Mouse (Mus musculus) T-cell, adult 2 months (primary cell): ENCODE results near the gene Gba2.

Experiments
- DNase-seq: peaks from one replicate; pipeline ENCODE4 v3.0.0; 2022; ENCODE audit warnings: low spot score

Gba2 gene

DNA sequence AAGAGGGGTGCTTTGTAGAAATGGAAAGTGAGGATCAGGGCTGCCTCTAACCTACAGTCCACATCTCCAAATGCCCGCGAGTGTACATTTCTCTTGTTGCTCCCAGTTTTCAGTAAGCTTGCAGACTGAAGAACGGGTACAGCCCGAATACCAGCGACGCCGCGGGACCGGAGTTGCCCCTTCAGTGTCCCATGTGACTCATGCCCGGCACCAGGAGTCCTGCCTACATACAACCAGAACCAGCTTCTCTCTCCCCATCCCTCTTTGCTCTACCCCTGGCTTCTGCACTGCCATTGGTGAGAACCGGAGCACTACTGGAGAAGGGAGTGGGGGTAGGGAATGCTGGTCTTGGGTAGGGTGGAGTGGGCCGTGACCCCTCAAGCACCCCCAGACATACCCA, 2.7 kb upstream of the Gba2 start:
- no peak for DNase-seq

- DNase-seq: no peak
Observed at GRCm38 (mm10) chr4:43580721-43581120, 2.0 kb upstream of the Gba2 start.

DNA sequence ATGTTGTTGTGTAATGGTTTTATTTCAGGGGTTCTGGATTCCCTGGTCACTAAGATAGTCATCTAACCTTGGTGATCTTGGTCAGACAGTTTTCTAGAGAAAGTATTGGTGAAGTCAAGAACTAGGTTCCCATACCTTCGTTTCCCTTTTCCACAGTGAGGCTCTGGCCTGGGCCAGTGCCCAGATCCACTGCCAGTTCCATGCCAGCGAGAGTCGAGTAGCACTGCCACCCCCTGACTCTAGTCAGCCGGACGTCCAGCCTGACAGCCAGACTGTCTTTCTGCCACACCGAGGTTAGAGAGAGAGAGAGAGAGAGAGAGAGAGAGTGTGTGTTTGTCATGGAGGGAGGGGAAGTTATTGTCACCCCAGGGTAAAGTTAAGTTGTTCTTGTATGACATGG, 1.1 kb upstream of the Gba2 start:
- no peak for DNase-seq

- no peak for DNase-seq
Observed at GRCm38 (mm10) chr4:43579256-43579655, 583 bp upstream of the Gba2 start.

DNA sequence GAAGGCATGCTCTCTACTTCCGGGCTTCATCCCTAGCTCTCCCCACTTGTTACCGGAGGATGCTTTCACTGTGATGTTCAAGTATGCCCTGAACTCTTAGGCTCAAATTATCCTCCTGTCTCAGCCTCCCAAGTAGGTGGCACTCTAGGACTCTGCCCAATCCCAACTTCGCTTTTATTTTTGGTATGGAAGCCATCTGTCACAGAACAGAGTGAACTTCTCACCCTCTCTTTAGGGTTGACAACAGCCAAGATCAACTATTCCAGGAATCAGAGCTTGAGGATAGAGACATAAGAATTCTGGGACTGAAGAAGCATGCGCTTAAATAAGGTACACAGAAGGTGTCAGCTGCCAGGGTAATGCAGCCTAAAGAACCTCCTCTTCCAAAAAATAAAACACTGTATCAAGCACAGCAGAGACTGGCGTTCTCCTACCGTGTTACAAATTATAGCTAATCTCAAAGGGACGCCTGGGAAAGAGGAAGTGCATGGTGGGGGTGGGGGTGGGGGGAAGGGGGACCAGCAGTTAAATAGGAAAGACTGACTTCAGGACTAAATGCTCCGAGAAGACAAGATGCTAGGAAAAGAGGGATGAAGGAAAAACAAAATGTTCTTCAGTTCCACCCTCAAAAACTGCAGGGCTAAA, 1.3 kb downstream of the Gba2 start:
- no peak for DNase-seq

GRCm38 (mm10) chr4:43575356-43575755, 3.3 kb downstream of the Gba2 start:
- no peak for DNase-seq

DNA sequence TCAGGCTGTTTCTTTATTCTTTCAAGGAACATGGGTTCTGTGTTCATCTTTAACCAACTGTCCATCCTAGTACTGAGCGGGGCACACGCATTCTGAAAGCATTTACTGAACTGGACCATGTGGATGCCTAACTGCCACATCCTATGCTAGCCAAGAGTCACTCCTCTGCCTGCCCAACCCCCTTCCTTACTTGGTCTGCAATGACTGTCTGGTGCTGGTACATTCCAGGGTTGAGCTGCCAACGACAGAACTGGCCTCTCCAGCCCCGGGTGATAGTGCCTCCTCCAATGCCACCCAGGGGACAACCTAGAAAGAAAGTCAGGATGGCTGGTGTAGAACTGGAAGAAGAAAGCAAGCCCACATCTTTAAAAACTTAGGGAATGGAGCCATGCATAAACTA, 5.1 kb downstream of the Gba2 start:
- no peak for DNase-seq

GRCm38 (mm10) chr4:43571395-43572045, 7.2 kb downstream of the Gba2 start:
- no peak for DNase-seq

GRCm38 (mm10) chr4:43567140-43567539, 11.5 kb downstream of the Gba2 start:
- no peak for DNase-seq

DNA sequence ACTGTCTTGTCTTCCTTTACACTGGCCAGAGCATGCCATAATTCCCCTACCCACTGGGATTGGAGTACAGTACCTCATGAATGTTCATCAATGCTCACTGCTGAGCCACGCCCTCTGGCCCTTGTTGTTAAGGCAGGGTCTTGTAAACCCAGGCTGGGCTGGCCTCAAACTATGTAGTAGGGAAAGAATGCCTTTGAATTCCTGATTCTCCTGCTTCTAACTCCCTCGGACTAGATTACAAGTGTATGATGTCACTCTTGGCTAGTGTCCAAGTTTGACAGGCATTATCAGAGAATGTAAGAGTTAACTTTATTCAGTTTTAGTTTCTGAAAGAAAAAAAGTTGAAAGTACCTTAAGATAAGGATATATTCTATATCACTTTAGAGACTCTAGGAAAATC, 14.4 kb downstream of the Gba2 start:
- DNase-seq: no peak

DNA sequence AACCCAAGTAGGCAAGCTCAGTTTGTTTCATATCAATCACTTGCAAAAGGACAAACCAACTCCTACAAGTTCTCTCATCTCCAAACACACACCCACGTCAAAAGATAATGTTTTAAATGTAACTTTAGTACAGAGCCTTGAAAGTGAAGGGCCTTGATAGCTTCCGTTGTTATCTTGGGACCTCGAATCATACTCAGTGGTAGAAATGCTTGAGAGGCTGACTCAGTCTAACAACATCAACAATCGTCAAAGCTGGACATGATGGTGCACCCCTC, 15.1 kb downstream of the Gba2 start:
- DNase-seq: no peak

DNA sequence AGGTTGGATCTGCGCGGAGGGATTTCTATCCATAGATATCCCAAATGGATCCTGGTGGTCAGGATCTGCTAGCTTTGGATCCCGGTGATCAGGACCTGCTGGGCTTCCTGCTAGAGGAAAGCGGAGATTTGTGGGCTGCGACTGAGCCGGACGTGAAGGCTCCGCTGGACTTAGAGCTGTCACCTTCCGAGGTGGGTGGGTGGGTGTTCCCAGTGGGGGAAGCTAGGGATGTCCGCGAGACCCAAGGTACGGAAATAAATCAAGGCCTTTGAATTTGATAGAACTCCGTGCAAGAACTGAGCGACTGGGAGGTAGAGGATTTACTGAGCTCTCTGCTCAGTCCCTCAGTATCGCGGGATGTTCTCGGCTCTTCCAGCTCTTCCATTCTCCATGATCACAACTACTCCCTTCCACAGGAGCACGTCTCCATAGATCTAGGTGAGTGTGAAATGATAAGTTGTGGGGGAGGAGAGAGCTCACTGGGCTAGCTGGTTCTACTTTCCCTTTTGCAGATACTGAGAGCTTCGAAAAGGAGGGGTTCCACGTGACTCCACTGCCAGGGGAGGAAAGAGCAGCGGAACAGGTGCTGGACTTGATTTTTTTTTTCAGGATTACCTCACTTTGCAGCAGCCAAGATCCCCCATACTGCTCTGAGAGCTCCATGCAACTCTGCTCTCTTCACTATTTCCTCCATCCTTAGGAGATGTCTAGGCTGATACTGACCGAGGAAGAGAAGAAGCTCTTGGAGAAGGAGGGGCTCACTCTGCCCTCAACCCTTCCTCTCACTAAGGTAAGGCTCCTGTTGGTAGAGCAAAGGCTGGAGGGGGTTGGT, 15.7 kb downstream of the Gba2 start:
- peak; percentile 47 for DNase-seq

DNA sequence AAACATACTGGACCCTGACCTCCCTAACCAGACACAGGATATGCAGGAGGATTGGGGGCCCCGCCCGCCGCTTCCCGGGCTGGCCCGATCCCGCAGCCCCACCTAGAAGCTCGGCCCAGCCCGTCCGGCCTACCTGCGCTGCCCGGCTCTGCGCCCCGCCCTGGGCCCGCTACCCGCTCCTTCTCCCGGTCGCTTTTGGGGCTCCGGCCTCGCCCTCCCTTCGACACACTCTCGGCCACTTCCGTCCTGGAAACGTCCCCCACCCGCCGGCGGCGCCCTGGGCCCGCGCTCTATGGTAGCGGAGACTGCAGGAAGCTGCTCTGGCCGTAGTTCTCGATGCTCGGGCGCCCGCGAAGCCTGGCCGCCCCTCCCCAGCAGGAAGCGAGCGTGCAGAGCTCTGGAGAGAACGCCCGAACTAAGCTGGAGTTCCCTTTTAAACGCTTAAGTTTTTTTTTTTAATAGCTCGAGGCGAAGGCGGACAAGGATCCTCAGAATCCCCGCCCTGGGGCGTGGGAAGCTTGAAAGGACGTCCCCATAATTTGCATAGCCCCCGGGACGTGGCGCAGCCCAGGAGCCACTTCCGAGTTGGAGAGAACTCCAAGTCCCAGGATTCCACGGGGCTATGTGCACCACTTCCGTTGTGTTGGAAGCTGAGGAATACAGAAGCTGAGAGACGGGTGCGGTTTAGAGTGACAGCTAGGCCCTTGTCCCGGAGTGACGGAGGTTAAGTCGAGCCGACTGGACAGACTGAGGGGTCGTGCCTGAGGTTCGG, 16.5 kb downstream of the Gba2 start, which contains the start of the genes Creb3 and Tln1:
Gene Creb3 (plus strand): TSS at position 336 of the 772 bp plus-strand sequence.
Gene Tln1 (minus strand): TSS at position 695 of the 772 bp plus-strand sequence.
- DNase-seq: peak; percentile 94

DNA sequence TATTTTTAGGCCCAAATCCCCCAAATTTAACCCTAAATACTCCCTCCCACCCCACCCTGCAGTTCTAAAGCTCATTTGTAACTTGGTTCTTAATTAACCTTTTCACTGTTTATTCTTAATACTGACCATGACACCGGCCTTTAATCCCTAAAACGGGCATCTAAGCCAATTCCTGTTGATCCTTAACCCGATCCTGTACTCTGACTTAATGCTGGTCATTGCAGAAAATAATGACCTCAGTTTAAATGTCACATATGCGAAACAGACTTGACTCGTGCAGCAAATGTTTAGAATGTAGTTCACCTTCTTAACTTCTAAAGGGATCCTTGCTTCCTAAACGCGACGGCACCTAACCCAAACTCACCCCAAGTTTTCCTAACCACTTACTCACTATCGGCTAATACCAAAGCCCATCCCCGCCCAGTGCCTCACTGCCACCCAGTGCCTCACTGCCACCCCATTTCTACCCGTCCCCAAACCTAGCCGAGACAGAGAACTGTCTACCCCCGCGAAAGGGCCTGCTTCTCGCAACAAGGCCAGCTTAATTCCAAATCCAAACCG, 17.2 kb downstream of the Gba2 start:
- no peak for DNase-seq

DNA sequence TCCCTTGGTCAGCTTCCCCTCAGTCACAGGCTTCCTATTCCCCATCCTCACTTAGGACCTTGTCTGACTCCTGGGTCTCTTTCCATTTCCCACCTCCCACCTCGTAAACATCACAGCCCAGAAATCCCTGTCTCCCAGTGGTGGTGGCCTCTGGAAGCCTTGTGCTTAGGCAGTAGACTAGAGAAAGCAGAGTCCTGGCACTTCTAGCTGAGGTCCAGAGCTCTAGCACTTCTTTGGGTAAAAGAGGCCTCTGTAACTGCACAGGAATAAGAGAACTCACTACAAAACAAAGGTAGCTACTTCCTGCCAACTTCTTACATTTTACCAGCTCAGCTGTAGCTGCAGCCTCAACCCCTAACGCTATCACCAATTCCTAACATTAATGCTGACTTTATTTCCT, 17.7 kb downstream of the Gba2 start:
- no peak for DNase-seq

GRCm38 (mm10) chr4:43560243-43560611, 18.4 kb downstream of the Gba2 start:
- no peak for DNase-seq

DNA sequence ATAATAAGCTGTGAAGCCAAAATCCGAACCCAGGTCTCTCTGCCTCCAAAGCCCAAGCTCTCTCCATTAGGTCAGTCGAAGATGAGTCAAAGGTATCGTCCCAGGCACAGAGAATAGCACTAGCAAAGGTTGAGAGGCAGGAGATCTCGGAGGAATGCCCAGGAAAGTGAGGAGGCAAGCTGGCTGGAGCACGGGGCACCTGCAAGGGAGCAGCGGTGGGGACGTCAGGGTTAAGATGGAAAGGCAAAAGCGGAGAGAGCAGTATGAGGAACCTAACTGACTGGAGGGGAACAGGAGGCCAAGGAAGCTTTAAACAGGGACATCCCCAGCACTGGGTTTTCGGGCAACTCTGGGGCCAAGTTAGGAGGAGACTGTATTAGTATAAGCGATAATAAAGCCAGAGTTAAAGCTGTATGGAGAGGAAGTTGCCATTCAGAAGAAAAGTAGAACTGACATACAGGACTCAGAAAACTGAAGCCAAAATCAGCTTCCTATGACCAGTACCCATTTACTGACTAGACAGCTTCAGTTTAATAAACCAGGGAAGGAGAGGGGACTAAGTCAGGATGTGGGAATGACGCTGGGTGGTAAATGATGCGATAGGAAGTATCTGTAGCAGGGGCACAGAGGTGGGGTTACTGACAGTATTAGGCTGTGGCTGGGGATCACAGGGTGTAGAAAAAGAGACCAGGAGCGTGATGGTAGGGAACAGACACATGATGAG, 19.0 kb downstream of the Gba2 start:
- no peak for DNase-seq

- peak; percentile 63 for DNase-seq
Observed at GRCm38 (mm10) chr4:43558631-43559356, 19.9 kb downstream of the Gba2 start.

GRCm38 (mm10) chr4:43558028-43558630, 20.5 kb downstream of the Gba2 start:
- DNase-seq: no peak

GRCm38 (mm10) chr4:43555926-43556325, 22.7 kb downstream of the Gba2 start:
- no peak for DNase-seq
